Mouse (Mus musculus) limb, embryonic 15.5 days (tissue): Measurements from ENCODE around the gene Lrrc73. TPM values are rescaled to one million over a fixed set of nuclear protein-coding genes. Genes with fewer than 3 reads are reported as not detected.

Experiments used
- ATAC-seq: fragments of 200-750 bp; cut with Nextera tagmentation; 2 replicates; pipeline ENCODE4 v1.8.0; 2017; ENCODE audit warnings: low read depth, moderate TSS enrichment; ENCODE audit not compliant: insufficient number of reproducible peaks, low FRiP score, low TSS enrichment
- H3K27ac ChIP-seq: fragments of 300-500 bp; sonication (generic); 2 replicates; pipeline ENCODE4 v1.5.1; 2015; ENCODE audit warnings: moderate library complexity, mild to moderate bottlenecking, inconsistent platforms
- H3K27me3 ChIP-seq: fragments of 300-500 bp; sonication (generic); 2 replicates; pipeline ENCODE4 v1.6.1; 2015; ENCODE audit warnings: inconsistent platforms
- H3K36me3 ChIP-seq: fragments of 300-500 bp; sonication (generic); 2 replicates; pipeline ENCODE4 v1.6.1; 2015; ENCODE audit warnings: inconsistent platforms
- H3K4me1 ChIP-seq: fragments of 300-500 bp; sonication (generic); 2 replicates; pipeline ENCODE4 v1.6.1; 2015; ENCODE audit warnings: inconsistent platforms
- H3K4me2 ChIP-seq: fragments of 300-500 bp; sonication (generic); 2 replicates; pipeline ENCODE4 v1.6.1; 2015; ENCODE audit warnings: mild to moderate bottlenecking, inconsistent platforms
- H3K4me3 ChIP-seq: fragments of 300-500 bp; sonication (generic); 2 replicates; pipeline ENCODE4 v1.5.1; 2015; ENCODE audit warnings: mild to moderate bottlenecking, inconsistent platforms
- H3K9ac ChIP-seq: fragments of 300-500 bp; sonication (generic); 2 replicates; pipeline ENCODE4 v1.6.1; 2015; ENCODE audit warnings: inconsistent platforms
- H3K9me3 ChIP-seq: fragments of 300-500 bp; sonication (generic); 2 replicates; pipeline ENCODE4 v1.6.1; 2016; ENCODE audit warnings: inconsistent platforms
- WGBS: fragments of 180-500 bp; shearing (Covaris S2); methylation state at CpG from one replicate; pipeline ENCODE4 v1.1.7; 2015; 5-methylcytosine and 5-hydroxymethylcytosine counted together
- microRNA counts: library from miRNA; unstranded; fragments of <30 nt; microRNA quantifications from one replicate; lab custom pipeline; 2016
- microRNA-seq: library from miRNA; unstranded; fragments of <30 nt; microRNA quantifications from one replicate; pipeline ENCODE4, GENCODE M21; 2016
- polyA plus RNA-seq: library from polyadenylated mRNA; unstranded; fragments of >200 nt; fragmentation: Nextera tagmentation; extraction: Ambion mirVana; gene quantifications from 2 replicates; pipeline ENCODE4 v1.2.1, GENCODE M21; 2015

Gene Lrrc73
- polyA plus RNA-seq, 1 experiment from 2014 or later = 1.4 TPM

- WGBS = 0% methylated on average over 71 of the region's 86 CpGs
- Histone ChIP-seq H3K27me3 (peaks cover 55% of the 10 kb centered on the region), H3K27ac (no peak within 1 kb of the TSS), H3K36me3 (0 out of 2 replicates have a peak, but pooled peaks cover 2% of the 10 kb centered on the region), H3K4me2 (peak within 1 kb of the TSS; percentile 99), H3K4me3 (peak within 1 kb of the TSS; percentile 64), H3K9ac (peak within 1 kb of the TSS; percentile 64), H3K9me3 (no peaks in the 10 kb centered on the region), H3K4me1 (peaks cover 22% of the 10 kb centered on the region)
- no peak for ATAC-seq
These were observed 44.3 kb downstream of the Lrrc73 start, which contains the start of gene Dlk2 for GRCm38 (mm10) chr17:46297364-46298219. Dlk2 (plus strand) TSS chr17:46297421.

DNA sequence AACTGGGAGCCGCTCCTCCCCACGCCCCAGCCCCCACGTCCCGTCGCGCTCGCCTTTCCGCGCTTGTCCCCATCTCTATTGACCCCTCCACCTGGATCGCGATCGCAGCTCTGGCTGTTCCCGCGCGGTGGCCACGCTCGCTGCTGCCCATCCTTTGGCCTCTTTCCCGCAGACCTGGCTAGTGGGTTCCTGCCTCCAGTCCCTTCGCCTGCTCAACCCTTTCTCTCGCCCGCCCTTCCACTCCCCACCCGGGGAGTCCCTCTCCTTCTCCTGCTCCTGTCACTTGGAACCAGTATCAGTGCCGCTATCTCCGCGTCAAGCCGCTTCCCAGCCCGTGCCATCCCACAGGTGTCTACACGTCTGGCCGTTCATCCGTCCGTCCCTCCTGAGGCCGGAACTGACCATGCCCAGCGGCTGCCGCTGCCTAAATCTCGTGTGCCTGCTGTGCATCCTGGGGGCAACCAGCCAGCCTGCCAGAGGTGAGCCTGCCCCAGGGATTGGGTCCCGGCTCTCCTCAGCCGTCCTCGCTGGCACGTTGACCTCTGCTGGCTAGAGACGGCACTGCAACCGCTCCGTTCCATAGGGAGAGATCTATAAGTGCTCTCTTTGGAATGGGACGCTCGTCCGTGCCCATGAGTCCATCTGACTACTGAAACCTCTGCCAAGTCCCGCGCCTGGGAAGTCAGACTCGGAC is 45.0 kb downstream of the Lrrc73 start:
- Histone ChIP-seq H3K27ac (no peak overlapping the region), H3K4me3 (peak overlapping the region; percentile 64), H3K9me3 (no peaks in the 10 kb centered on the region), H3K4me2 (peak overlapping the region; percentile 99), H3K4me1 (peaks cover 22% of the 10 kb centered on the region), H3K36me3 (0 out of 2 replicates have a peak, but pooled peaks cover 3% of the 10 kb centered on the region), H3K9ac (peak overlapping the region; percentile 64), H3K27me3 (peaks cover 53% of the 10 kb centered on the region)
- WGBS = under 1% methylated on average over 48 of the region's 48 CpGs
- ATAC-seq = peak; percentile 66

GRCm38 (mm10) chr17:46301892-46302291 is 48.6 kb downstream of the Lrrc73 start:
- Histone ChIP-seq H3K4me3 (no peak overlapping the region), H3K4me2 (no peak overlapping the region), H3K27me3 (peaks cover 25% of the 10 kb centered on the region), H3K27ac (no peak overlapping the region), H3K9me3 (no peaks in the 10 kb centered on the region), H3K36me3 (peaks cover 29% of the 10 kb centered on the region), H3K4me1 (peaks cover 22% of the 10 kb centered on the region), H3K9ac (no peak overlapping the region)
- no peak for ATAC-seq
- WGBS = 64% methylated on average over 12 of the region's 12 CpGs

DNA sequence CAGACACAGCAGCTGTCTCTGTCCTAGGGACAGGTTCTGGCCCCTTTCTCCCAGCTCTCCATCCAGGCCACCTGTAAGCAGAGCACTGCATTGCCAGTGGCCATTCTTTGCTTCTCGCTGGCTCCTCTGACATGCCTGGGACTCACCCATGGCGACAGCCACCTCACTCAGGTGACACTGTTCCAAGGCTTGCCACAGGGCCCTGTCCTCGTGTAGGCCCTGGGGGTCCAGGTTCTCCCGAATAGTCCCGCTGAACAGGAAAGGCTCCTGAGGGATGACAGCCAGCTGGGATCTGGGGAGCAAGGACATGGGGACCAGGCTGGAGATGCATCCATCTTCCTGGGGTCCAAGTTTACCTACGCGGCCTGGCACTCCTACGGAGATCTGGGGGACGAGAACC is 50.9 kb downstream of the Lrrc73 start:
- WGBS = 90% methylated on average over 9 of the region's 9 CpGs
- H3K4me1 ChIP-seq = no peaks in the 10 kb centered on the region
- no peak overlapping the region for H3K4me3 ChIP-seq
- H3K27ac ChIP-seq = no peak overlapping the region
- H3K36me3 ChIP-seq = peaks cover 30% of the 10 kb centered on the region
- no peak for ATAC-seq
- peaks cover 7% of the 10 kb centered on the region for H3K27me3 ChIP-seq
- no peak overlapping the region for H3K4me2 ChIP-seq
- H3K9me3 ChIP-seq = no peaks in the 10 kb centered on the region
- H3K9ac ChIP-seq = no peak overlapping the region

MicroRNAs within 50 kb of the gene (microRNA counts, 519-probe panel; counts per million panel counts)
- microRNA mmu-miR-693-3p (lab: Ali Mortazavi, UCI) = not detected
- 1,358 counts per million, percentile 12 among the panel's probes with 10 or more counts for microRNA mmu-miR-693-5p (lab: Ali Mortazavi, UCI)

Small RNA genes lying within 50 kb of the gene (microRNA-seq; reads per million reads assigned to microRNA genes)
- gene Mir693 = 1.0 reads per million

Other genes with a start within 250 kb of the Lrrc73 start
- gene Vegfa, start 221.2 kb upstream of the Lrrc73 start, polyA plus RNA-seq = 4.1 and 5.0 TPM in 2 replicates
- gene Mrps18a, start 142.5 kb upstream of the Lrrc73 start, polyA plus RNA-seq = 126 and 132 TPM in 2 replicates
- 9.6 and 10.1 TPM in 2 replicates for gene Rsph9, start 109.3 kb upstream of the Lrrc73 start, polyA plus RNA-seq
- 35.1 and 36.4 TPM in 2 replicates for gene Mad2l1bp, start 100.0 kb upstream of the Lrrc73 start, polyA plus RNA-seq
- gene Gtpbp2, start 92.5 kb upstream of the Lrrc73 start, polyA plus RNA-seq = 35.6 and 39.6 TPM in 2 replicates
- gene Polh, start 50.9 kb upstream of the Lrrc73 start, polyA plus RNA-seq = 18.5 and 20.1 TPM in 2 replicates
- gene Xpo5, start 50.7 kb upstream of the Lrrc73 start, polyA plus RNA-seq = 30.3 and 32.0 TPM in 2 replicates
- gene Polr1c, start 5.5 kb upstream of the Lrrc73 start, polyA plus RNA-seq = 75.4 and 76.5 TPM in 2 replicates
- gene Yipf3, start 5.5 kb upstream of the Lrrc73 start, polyA plus RNA-seq = 133 and 162 TPM in 2 replicates
- gene Tjap1, start 29.5 kb downstream of the Lrrc73 start, polyA plus RNA-seq = 50.9 and 58.6 TPM in 2 replicates
- 14.5 and 15.2 TPM in 2 replicates for gene Dlk2, start 43.9 kb downstream of the Lrrc73 start, polyA plus RNA-seq
- 5.9 and 6.3 TPM in 2 replicates for gene Abcc10, start 74.8 kb downstream of the Lrrc73 start, polyA plus RNA-seq
- 7.2 and 11.9 TPM in 2 replicates for gene Zfp318, start 130.2 kb downstream of the Lrrc73 start, polyA plus RNA-seq
- 1.8 and 2.0 TPM in 2 replicates for gene Crip3, start 175.4 kb downstream of the Lrrc73 start, polyA plus RNA-seq
- gene Slc22a7, start 184.9 kb downstream of the Lrrc73 start, polyA plus RNA-seq = not detected in 2 replicates
- gene Ttbk1, start 234.1 kb downstream of the Lrrc73 start, polyA plus RNA-seq = 0.02 and 0.06 TPM in 2 replicates
- 29.3 and 33.8 TPM in 2 replicates for gene Dnph1, start 243.2 kb downstream of the Lrrc73 start, polyA plus RNA-seq